In the genomic region with DNA sequence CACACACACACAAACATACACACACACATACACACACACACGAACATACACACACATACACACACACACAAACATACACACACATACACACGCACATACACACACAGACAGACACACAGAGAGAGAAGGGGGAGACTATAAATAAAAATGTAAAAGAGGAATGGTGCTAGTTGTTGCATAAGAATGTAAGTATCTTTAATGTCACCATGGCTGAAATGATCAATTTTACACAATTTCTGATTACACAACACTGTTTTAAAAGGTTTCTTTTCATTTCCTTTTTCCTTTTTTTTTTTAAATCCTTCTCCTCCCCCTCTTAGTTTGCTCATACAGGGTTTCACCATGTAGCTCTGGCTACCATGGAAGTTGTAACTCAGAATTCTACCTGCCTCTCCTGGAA, we compare ENCODE assay signal across 28 mouse cellular contexts.
DNase-seq lines count a peak whose midpoint lies in the region; ATAC-seq lines count a peak whose summit lies in the region.
"Had no signal": no experiment of that assay in that cellular context is flagged by ENCODE, and none has a peak within 500 bp of the region (broad histone marks: within the 10 kb centered on the region; RNA-seq: fewer than 3 reads in every experiment).

No protein-coding gene starts in this region.

- no peaks in the 10 kb centered on the region for H3K36me3 ChIP-seq in heart, embryonic 12.5 days
- H3K36me3 ChIP-seq: embryonic facial prominence, embryonic 13.5 days; embryonic facial prominence, embryonic 15.5 days; forebrain, embryonic 10.5 days; forebrain, embryonic 12.5 days; G1E had no signal

- ATAC-seq in granulocyte monocyte progenitor cell, adult 5-6 weeks (replicated peaks; ENCODE audit: poor library complexity, severe bottlenecking) = peak; percentile 84
- ATAC-seq in megakaryocyte progenitor cell, adult 5-6 weeks (replicated peaks; ENCODE audit: poor library complexity) = peak; percentile 57
- ATAC-seq in heart, embryonic 12.5 days (ENCODE audit: insufficient number of reproducible peaks, low FRiP score) = no peak
- ATAC-seq: activated CD4-positive, CD25-positive, alpha-beta regulatory T cell, adult 4 months; CD4-positive, CD25-positive, alpha-beta regulatory T cell, adult 4 months; forebrain, embryonic 14.5 days; forebrain, embryonic 16.5 days; Patski had no signal

- H3K27me3 ChIP-seq in heart, embryonic 12.5 days (replicated peaks) = peaks cover 3% of the 10 kb centered on the region; the same call in 1 of the 2 replicates
- H3K27me3 ChIP-seq: CH12.LX; embryonic facial prominence, embryonic 15.5 days; forebrain, embryonic 12.5 days; Patski had no signal

- no peak overlapping the region for H3K9ac ChIP-seq in heart, embryonic 12.5 days
- H3K9ac ChIP-seq: embryonic facial prominence, embryonic 13.5 days; embryonic facial prominence, embryonic 15.5 days; forebrain, embryonic 12.5 days had no signal

- H3K9me3 ChIP-seq in heart, embryonic 12.5 days (replicated peaks) = no peaks in the 10 kb centered on the region; the same call in 1 of the 2 replicates
- H3K9me3 ChIP-seq: embryonic facial prominence, embryonic 13.5 days; embryonic facial prominence, embryonic 15.5 days; forebrain, embryonic 10.5 days; forebrain, embryonic 12.5 days; G1E had no signal

- 42% methylated on average over 2 of the region's 2 CpGs for WGBS in heart, embryonic 12.5 days

- 0 out of 2 replicates have a peak, but pooled peaks cover 4% of the 10 kb centered on the region for H3K4me1 ChIP-seq in heart, embryonic 12.5 days (replicated peaks)

- no peak for DNase-seq in adrenal gland, adult (ENCODE audit: inconsistent age in 2 of 2, low spot score in 1 of 2)
- DNase-seq in right cerebral cortex, postnatal 14 days = no peak
- DNase-seq: adrenal gland, adult 2 months; adrenal gland, postnatal 10 days; adrenal gland, postnatal 25 days; B cell, adult 2 months; cerebellum, adult 11 months; cerebellum, adult 18-20 months; cerebellum, adult 8-10 months; cerebellum, adult 9-11 months; cerebellum, postnatal 14 days; cerebellum, postnatal 36 days; embryo, embryonic 11 days had no signal

- no peak overlapping the region for H3K4me2 ChIP-seq in heart, embryonic 12.5 days
- H3K4me2 ChIP-seq: embryonic facial prominence, embryonic 13.5 days; embryonic facial prominence, embryonic 15.5 days; forebrain, embryonic 12.5 days had no signal

- no peak overlapping the region for H3K27ac ChIP-seq in heart, embryonic 12.5 days (ENCODE audit: poor library complexity, severe bottlenecking)
- H3K27ac ChIP-seq: embryonic facial prominence, embryonic 13.5 days; embryonic facial prominence, embryonic 15.5 days; forebrain, embryonic 10.5 days; forebrain, embryonic 12.5 days had no signal

- H3K4me3 ChIP-seq in heart, embryonic 12.5 days = no peak overlapping the region
- H3K4me3 ChIP-seq: embryonic facial prominence, embryonic 13.5 days; embryonic facial prominence, embryonic 15.5 days; erythroblast, embryonic 14.5 days; forebrain, embryonic 10.5 days; forebrain, embryonic 12.5 days had no signal
